Mouse (Mus musculus): ENCODE results near the gene Cyp46a1. TPM values are rescaled to one million over a fixed set of nuclear protein-coding genes. Genes with fewer than 3 reads are reported as not detected.

The Cyp46a1 gene
- total RNA-seq, 2 experiments from 2014 or later: 1.7 to 2.1 TPM

- no peak for DNase-seq (ENCODE audit: low spot score in 2 of 2)
Observed at GRCm38 (mm10) chr12:108310456-108311027, 23.6 kb upstream of the Cyp46a1 start.

- DNase-seq (ENCODE audit: low spot score in 2 of 2): no peak
Observed at GRCm38 (mm10) chr12:108311741-108312290, 22.4 kb upstream of the Cyp46a1 start.

- no peak for DNase-seq (ENCODE audit: low spot score in 2 of 2)
Observed at GRCm38 (mm10) chr12:108312432-108312851, 21.7 kb upstream of the Cyp46a1 start.

- no peak for DNase-seq (ENCODE audit: low spot score in 2 of 2)
Observed at GRCm38 (mm10) chr12:108313244-108313772, 20.9 kb upstream of the Cyp46a1 start.

- no peak for DNase-seq (ENCODE audit: low spot score in 2 of 2)
Observed at GRCm38 (mm10) chr12:108315818-108316217, 18.4 kb upstream of the Cyp46a1 start.

GRCm38 (mm10) chr12:108316655-108317054 lies 17.5 kb upstream of the Cyp46a1 start:
- no peak for DNase-seq (ENCODE audit: low spot score in 2 of 2)

- no peak for DNase-seq (ENCODE audit: low spot score in 2 of 2)
Observed at GRCm38 (mm10) chr12:108317201-108317738, 16.9 kb upstream of the Cyp46a1 start.

- DNase-seq (ENCODE audit: low spot score in 2 of 2): no peak
Observed at GRCm38 (mm10) chr12:108317826-108318430, 16.3 kb upstream of the Cyp46a1 start.

GRCm38 (mm10) chr12:108318499-108318898 lies 15.7 kb upstream of the Cyp46a1 start:
- DNase-seq (ENCODE audit: low spot score in 2 of 2): no peak

- no peak for DNase-seq (ENCODE audit: low spot score in 2 of 2)
Observed at GRCm38 (mm10) chr12:108320096-108320495, 14.1 kb upstream of the Cyp46a1 start.

GRCm38 (mm10) chr12:108326401-108326800 lies 7.8 kb upstream of the Cyp46a1 start:
- no peak for DNase-seq (ENCODE audit: low spot score in 2 of 2)

GRCm38 (mm10) chr12:108327889-108328491 lies 6.2 kb upstream of the Cyp46a1 start:
- no peak for DNase-seq (ENCODE audit: low spot score in 2 of 2)

- DNase-seq (ENCODE audit: low spot score in 2 of 2): peak; percentile 85 to 89
Observed at GRCm38 (mm10) chr12:108333056-108333455, 1.1 kb upstream of the Cyp46a1 start.

- DNase-seq (ENCODE audit: low spot score in 2 of 2): no peak
Observed at GRCm38 (mm10) chr12:108333481-108333882, 699 bp upstream of the Cyp46a1 start.

GRCm38 (mm10) chr12:108334529-108334928 lies 348 bp downstream of the Cyp46a1 start:
- no peak for DNase-seq (ENCODE audit: low spot score in 2 of 2)

- DNase-seq (ENCODE audit: low spot score in 2 of 2): peak; percentile 22 to 37
Observed at GRCm38 (mm10) chr12:108338572-108339190, 4.5 kb downstream of the Cyp46a1 start.

- no peak for DNase-seq (ENCODE audit: low spot score in 2 of 2)
Observed at GRCm38 (mm10) chr12:108348151-108348550, 14.0 kb downstream of the Cyp46a1 start.

GRCm38 (mm10) chr12:108349026-108349425 lies 14.8 kb downstream of the Cyp46a1 start:
- DNase-seq (ENCODE audit: low spot score in 2 of 2): no peak

GRCm38 (mm10) chr12:108350931-108351330 lies 16.8 kb downstream of the Cyp46a1 start:
- no peak for DNase-seq (ENCODE audit: low spot score in 2 of 2)

GRCm38 (mm10) chr12:108352371-108353136 lies 18.4 kb downstream of the Cyp46a1 start:
- no peak for DNase-seq (ENCODE audit: low spot score in 2 of 2)
